Comparison of ENCODE assay signal across 13 mouse cellular contexts in the genomic region with DNA sequence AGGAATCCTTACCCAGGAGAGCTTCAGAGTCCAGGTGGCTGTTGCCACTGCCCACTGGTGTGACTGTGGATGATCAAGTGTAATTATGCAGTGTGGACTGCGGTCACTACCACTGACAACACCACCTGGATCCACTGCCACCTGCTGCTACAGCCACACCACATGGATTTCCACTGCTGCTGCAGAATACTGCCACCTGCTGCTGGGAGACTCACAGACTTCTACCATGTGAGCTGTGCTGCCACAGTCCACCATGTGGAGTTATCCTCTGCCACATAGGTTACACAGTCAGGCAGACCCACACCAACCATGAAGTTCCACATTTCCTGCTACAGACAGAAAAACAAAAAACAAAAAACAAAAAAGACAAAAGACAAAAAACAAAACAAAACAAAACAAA.
DNase-seq lines count a peak whose midpoint lies in the region; ATAC-seq and TF ChIP-seq lines count a peak whose summit lies in the region.
"Had no signal": no experiment of that assay in that cellular context is flagged by ENCODE, and none has a peak within 500 bp of the region (broad histone marks: within the 10 kb centered on the region; RNA-seq: fewer than 3 reads in every experiment).

No protein-coding gene starts in this region.

- H3K27me3 ChIP-seq in MEL (ENCODE audit: control insufficient read depth in 1 of 2, insufficient read depth in 2 of 2, low read length in 2 of 2) = no peaks in the 10 kb centered on the region
- no peaks in the 10 kb centered on the region for H3K27me3 ChIP-seq in lung, postnatal 0 days (replicated peaks; ENCODE audit: insufficient read depth, low read length)
- H3K27me3 ChIP-seq: heart, embryonic 13.5 days; hindbrain, embryonic 13.5 days had no signal

- TF ChIP-seq CTCF in MEL (IDR thresholded peaks at IDR 0.05 in 2 of 3, conservative IDR thresholded peaks at IDR 0.05 in 1 of 3; ENCODE audit: control insufficient read depth in 1 of 3, insufficient read depth in 1 of 3, low read depth in 2 of 3, low read length in 3 of 3, poor library complexity in 1 of 3, severe bottlenecking in 1 of 3) = no peak; a peak in 1 of 6 replicates
- TF ChIP-seq CTCF in lung, postnatal 0 days (IDR thresholded peaks at IDR 0.05) = peak; percentile 27

- no peaks in the 10 kb centered on the region for H3K4me1 ChIP-seq in MEL (ENCODE audit: control insufficient read depth in 1 of 2, insufficient read depth in 2 of 2, low read length in 2 of 2)
- no peaks in the 10 kb centered on the region for H3K4me1 ChIP-seq in lung, postnatal 0 days (ENCODE audit: insufficient read depth, low read depth, low read length)
- H3K4me1 ChIP-seq: heart, embryonic 13.5 days; hindbrain, embryonic 13.5 days had no signal

- no peak overlapping the region for H3K4me2 ChIP-seq in lung, postnatal 0 days (replicated peaks; ENCODE audit: low read depth, low read length)
- H3K4me2 ChIP-seq: heart, embryonic 13.5 days; hindbrain, embryonic 13.5 days had no signal

- no peak; the same call in 1 of the 2 replicates for TF ChIP-seq RAD21 in MEL (IDR thresholded peaks at IDR 0.05; ENCODE audit: low read depth, low read length)

- TF ChIP-seq POLR2A in MEL (IDR thresholded peaks at IDR 0.05; ENCODE audit: control insufficient read depth in 1 of 2, insufficient read depth in 1 of 2, low read depth in 1 of 2, low read length in 2 of 2, poor library complexity in 1 of 2) = no peak

- H3K27ac ChIP-seq in MEL (ENCODE audit: control insufficient read depth, low read depth, low read length) = no peak overlapping the region
- H3K27ac ChIP-seq in lung, postnatal 0 days (ENCODE audit: low read length) = no peak overlapping the region
- H3K27ac ChIP-seq: heart, embryonic 13.5 days; hindbrain, embryonic 13.5 days had no signal

- intact Hi-C loops in left cerebral cortex, postnatal 4 days (cut with DNase I) = no loop called here
- intact Hi-C loops in left cerebral cortex, postnatal 10 days (cut with DNase I) = no loop called here
- intact Hi-C loops in gastrocnemius, postnatal 36 days (cut with DNase I) = no loop called here

- 75% methylated on average over 1 of the region's 1 CpGs for WGBS in lung, postnatal 0 days

- no peaks in the 10 kb centered on the region for H3K79me2 ChIP-seq in MEL (ENCODE audit: control insufficient read depth, insufficient read depth, low read length, poor library complexity)

- no peak for TF ChIP-seq EP300 in MEL (IDR thresholded peaks at IDR 0.05; ENCODE audit: low read depth in 1 of 2, low read length in 2 of 2)
- TF ChIP-seq EP300 in lung, postnatal 0 days (IDR thresholded peaks at IDR 0.05) = no peak

- ATAC-seq in lung, postnatal 0 days = no peak

- DNase-seq in embryo, embryonic 11 days = peak; percentile 1
- no peak for DNase-seq in embryo, embryonic 10 days (ENCODE audit: low spot score)
- peak; percentile 3 for DNase-seq in left cerebral cortex, postnatal 4 days
- no peak for DNase-seq in left cerebral cortex, postnatal 10 days (ENCODE audit: extremely low spot score in 1 of 2, low spot score in 2 of 2)
- peak; percentile 2 for DNase-seq in MEL (ENCODE audit: low read depth, low spot score)
- DNase-seq in lung, postnatal 0 days (ENCODE audit: low spot score) = no peak
- no peak for DNase-seq in gastrocnemius, postnatal 36 days
- no peak for DNase-seq in urinary bladder, adult 18-20 months (ENCODE audit: low spot score in 2 of 2)
- DNase-seq: adrenal gland, adult 2 months; cerebellum, postnatal 25 days; thymus, adult 18-20 months had no signal

- no peaks in the 10 kb centered on the region for H3K9me3 ChIP-seq in MEL (replicated peaks; ENCODE audit: insufficient read depth, low read length)
- H3K9me3 ChIP-seq in lung, postnatal 0 days (ENCODE audit: low read length) = no peaks in the 10 kb centered on the region
- H3K9me3 ChIP-seq: heart, embryonic 13.5 days; hindbrain, embryonic 13.5 days had no signal

- H3K9ac ChIP-seq in MEL (ENCODE audit: control insufficient read depth, low read depth, low read length, poor library complexity, severe bottlenecking) = no peak overlapping the region
- H3K9ac ChIP-seq in lung, postnatal 0 days (replicated peaks; ENCODE audit: low read depth) = no peak overlapping the region
- H3K9ac ChIP-seq: heart, embryonic 13.5 days; hindbrain, embryonic 13.5 days had no signal

- no peaks in the 10 kb centered on the region for H3K36me3 ChIP-seq in MEL (ENCODE audit: control insufficient read depth in 1 of 2, insufficient read depth in 2 of 2, low read length in 2 of 2)
- no peaks in the 10 kb centered on the region for H3K36me3 ChIP-seq in lung, postnatal 0 days (ENCODE audit: insufficient read depth, low read length)
- H3K36me3 ChIP-seq: heart, embryonic 13.5 days; hindbrain, embryonic 13.5 days had no signal

- no peak overlapping the region for H3K4me3 ChIP-seq in MEL (ENCODE audit: control insufficient read depth in 1 of 2, insufficient read depth in 1 of 2, low read depth in 2 of 2, low read length in 2 of 2)
- no peak overlapping the region for H3K4me3 ChIP-seq in lung, postnatal 0 days (ENCODE audit: low read depth, low read length)
- H3K4me3 ChIP-seq: heart, embryonic 13.5 days; hindbrain, embryonic 13.5 days had no signal

TF ChIP-seq in MEL, 35 proteins besides CTCF, POLR2A, EP300 and RAD21:
- TF ChIP-seq SMC3 (IDR thresholded peaks at IDR 0.05; ENCODE audit: low read depth, low read length) = peak; percentile 26; the same call in 1 of the 2 replicates
- no peak for TF ChIP-seq UBTF (IDR thresholded peaks at IDR 0.05; ENCODE audit: borderline replicate concordance, insufficient read depth, low read depth, low read length)
- no peak for TF ChIP-seq POLR2AphosphoS2 (IDR thresholded peaks at IDR 0.05; ENCODE audit: low read length)
- TF ChIP-seq TBP (IDR thresholded peaks at IDR 0.05; ENCODE audit: low read depth, low read length) = no peak
- no peak for TF ChIP-seq CHD1 (IDR thresholded peaks at IDR 0.05; ENCODE audit: low read depth, low read length)

Comparison
In these comparisons a context has a peak if more than half of its experiments do, and no peak if none do; other contexts are left out.
1. DNase-seq: peak in embryo, embryonic 11 days (single experiment), left cerebral cortex, postnatal 4 days (single experiment) and MEL (single experiment); none in embryo, embryonic 10 days (single experiment), left cerebral cortex, postnatal 10 days (0 of 2), lung, postnatal 0 days (single experiment), gastrocnemius, postnatal 36 days (0 of 2) and urinary bladder, adult 18-20 months (0 of 2).